Mouse (Mus musculus) E14TG2a.4 (cell line): ENCODE data around the gene Polr2h.
A peak's percentile ranks its signal among the peaks of the same experiment; 100 is the strongest.

Source experiments
- H3K27me3 ChIP-seq: 2 replicates; pipeline ENCODE4 v1.6.1; 2014; ENCODE audit warnings: low read length, control low read depth; ENCODE audit not compliant: insufficient read depth
- H3K36me3 ChIP-seq: 2 replicates; pipeline ENCODE4 v1.6.1; 2014; ENCODE audit warnings: low read length, control low read depth; ENCODE audit not compliant: insufficient read depth
- H3K4me1 ChIP-seq: replicated peaks from 2 replicates; pipeline ENCODE4 v1.6.1; 2014; ENCODE audit warnings: low read depth, low read length, control low read depth
- H3K4me3 ChIP-seq: replicated peaks from 2 replicates; pipeline ENCODE4 v1.5.1; 2014; ENCODE audit warnings: mild to moderate bottlenecking, low read length
- H3K9me3 ChIP-seq: 2 replicates; pipeline ENCODE4 v1.6.1; 2014; ENCODE audit warnings: low read length, control low read depth
- CTCF ChIP-seq: conservative IDR thresholded peaks from 2 replicates; pipeline ENCODE4 v1.5.1; 2014; ENCODE audit warnings: low read length
- NANOG ChIP-seq: IDR thresholded peaks from 2 replicates; pipeline ENCODE4 v1.6.1; 2014; ENCODE audit warnings: borderline replicate concordance, low read length, mixed read lengths
- POU5F1 ChIP-seq: IDR thresholded peaks from 2 replicates; pipeline ENCODE4 v1.6.1; 2014; ENCODE audit warnings: low read length, borderline replicate concordance

The Polr2h gene

DNA sequence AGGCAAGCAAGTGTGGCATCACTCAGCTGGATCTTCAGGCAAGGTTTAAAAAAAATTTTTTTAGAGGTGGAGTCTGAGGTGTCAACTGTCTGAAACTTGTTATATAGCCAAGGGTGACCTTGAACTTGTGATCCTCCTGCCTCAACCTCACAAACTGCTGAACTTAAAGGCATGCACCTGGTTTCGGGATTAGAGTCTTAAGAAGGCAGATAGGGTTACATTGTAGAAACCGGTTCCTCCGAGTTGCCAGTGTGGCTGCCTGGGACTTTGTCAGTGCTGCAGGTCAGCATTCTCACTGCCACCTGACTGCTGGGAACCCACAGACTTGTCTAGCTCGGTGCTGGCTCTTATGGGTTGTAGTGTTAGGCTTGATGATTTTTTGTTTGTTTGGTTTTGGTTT, 5.8 kb downstream of the Polr2h start:
- TF ChIP-seq POU5F1 = no peak
- TF ChIP-seq NANOG = no peak
- TF ChIP-seq CTCF = no peak
- H3K9me3 ChIP-seq = no peaks in the 10 kb centered on the region
- no peak overlapping the region for H3K4me3 ChIP-seq
- peaks cover 58% of the 10 kb centered on the region for H3K36me3 ChIP-seq
- H3K27me3 ChIP-seq = no peaks in the 10 kb centered on the region
- H3K4me1 ChIP-seq = peaks cover 82% of the 10 kb centered on the region

DNA sequence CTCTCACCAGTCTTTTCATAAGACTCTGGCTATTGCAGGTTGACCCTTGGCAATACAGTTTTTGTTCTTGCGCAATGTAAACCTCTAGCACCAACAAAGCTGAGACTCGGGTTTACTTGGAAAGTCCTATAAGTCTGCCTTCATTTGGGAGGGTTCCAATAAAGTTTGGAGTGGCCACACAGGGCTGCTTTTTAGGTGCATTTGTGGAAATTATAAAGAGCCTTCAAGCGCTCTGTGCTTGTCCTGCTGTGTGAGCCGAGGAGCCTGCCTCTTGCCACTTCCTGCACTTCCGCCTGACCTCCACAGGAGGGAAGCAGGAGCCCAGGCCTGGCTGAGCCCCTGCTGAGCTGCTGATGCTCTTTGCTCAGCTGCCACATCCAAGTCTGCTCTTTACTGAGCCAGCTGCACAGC, 6.9 kb downstream of the Polr2h start:
- H3K4me3 ChIP-seq = peak overlapping the region; percentile 8; the same call in 1 of the 2 replicates

DNA sequence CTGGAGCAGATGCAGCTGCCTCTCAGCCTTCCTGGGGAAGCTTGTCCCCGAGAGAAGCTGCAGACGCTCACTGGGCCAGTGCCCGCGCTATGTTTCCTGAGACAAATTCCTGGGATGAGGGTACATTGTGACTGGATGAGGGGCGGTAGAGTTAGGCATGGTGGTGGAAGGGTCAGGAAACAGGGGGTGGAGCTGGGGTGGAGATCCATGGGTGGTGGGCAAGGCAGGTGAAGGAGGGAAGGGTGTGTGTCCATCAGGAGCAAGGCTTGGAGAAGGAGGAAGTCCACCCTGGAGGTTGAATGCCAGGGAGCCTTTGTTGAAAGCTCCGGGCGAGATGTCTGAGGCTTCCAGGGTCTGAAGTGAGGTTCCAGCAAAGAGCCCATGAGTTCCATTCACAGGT, 7.9 kb downstream of the Polr2h start:
- H3K27me3 ChIP-seq = no peaks in the 10 kb centered on the region
- peaks cover 87% of the 10 kb centered on the region for H3K4me1 ChIP-seq
- no peak for TF ChIP-seq CTCF
- TF ChIP-seq POU5F1 = no peak
- TF ChIP-seq NANOG = no peak
- H3K36me3 ChIP-seq = peaks cover 52% of the 10 kb centered on the region
- H3K4me3 ChIP-seq = no peak overlapping the region; the same call in 1 of the 2 replicates
- H3K9me3 ChIP-seq = no peaks in the 10 kb centered on the region

More for the DNA sequence above, 6.9 kb downstream of the Polr2h start:
- TF ChIP-seq CTCF (peak; percentile 49), POU5F1 (no peak), NANOG (peak; percentile 45; the same call in 1 of the 2 replicates)
- H3K27me3 ChIP-seq = no peaks in the 10 kb centered on the region
- peaks cover 62% of the 10 kb centered on the region for H3K36me3 ChIP-seq
- peaks cover 86% of the 10 kb centered on the region for H3K4me1 ChIP-seq
- H3K9me3 ChIP-seq = no peaks in the 10 kb centered on the region

DNA sequence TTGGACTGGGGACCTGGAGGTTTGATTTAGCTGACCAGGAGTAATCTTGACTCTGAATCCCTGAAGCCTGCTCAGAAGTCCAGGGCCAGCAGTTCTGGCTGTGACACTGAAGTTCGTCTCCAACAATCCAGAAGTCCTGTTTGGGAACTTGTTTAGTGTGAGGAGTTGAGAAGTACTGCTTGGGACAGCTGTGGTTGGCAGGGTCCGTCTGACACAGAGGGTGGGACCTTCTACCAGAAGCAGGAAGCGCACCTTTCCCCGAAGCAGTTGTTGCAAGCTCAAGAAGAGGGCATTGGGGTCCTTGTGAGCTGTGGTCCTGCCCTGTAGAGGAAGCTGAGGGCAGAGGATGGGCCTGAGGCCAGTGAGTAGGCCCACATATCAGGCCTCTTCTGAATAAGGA, 8.3 kb downstream of the Polr2h start:
- Histone ChIP-seq H3K27me3 (no peaks in the 10 kb centered on the region), H3K4me3 (no peak overlapping the region), H3K36me3 (peaks cover 48% of the 10 kb centered on the region), H3K4me1 (peaks cover 87% of the 10 kb centered on the region), H3K9me3 (no peaks in the 10 kb centered on the region)
- TF ChIP-seq POU5F1 (no peak), NANOG (no peak), CTCF (no peak)

DNA sequence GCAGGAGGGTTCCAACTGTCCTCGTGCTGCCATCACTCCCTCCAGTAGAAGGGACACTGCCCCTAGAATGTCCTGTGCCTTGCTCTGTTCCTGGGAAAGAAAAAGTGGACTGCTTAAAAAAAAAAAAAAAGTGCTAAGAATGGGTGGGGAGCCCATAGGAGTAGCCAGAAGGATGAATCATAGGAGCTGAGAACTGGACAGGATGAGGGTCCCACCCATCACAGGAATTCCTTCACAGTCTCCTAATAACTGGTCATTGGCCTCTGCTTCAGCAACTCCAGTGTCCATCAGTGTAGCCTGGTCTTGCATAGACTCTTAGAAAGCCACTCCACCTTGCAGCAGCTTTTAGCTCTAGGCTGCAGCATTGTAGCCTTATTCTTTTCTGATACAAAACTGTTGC, 8.9 kb downstream of the Polr2h start:
- TF ChIP-seq CTCF (no peak), POU5F1 (no peak), NANOG (no peak)

DNA sequence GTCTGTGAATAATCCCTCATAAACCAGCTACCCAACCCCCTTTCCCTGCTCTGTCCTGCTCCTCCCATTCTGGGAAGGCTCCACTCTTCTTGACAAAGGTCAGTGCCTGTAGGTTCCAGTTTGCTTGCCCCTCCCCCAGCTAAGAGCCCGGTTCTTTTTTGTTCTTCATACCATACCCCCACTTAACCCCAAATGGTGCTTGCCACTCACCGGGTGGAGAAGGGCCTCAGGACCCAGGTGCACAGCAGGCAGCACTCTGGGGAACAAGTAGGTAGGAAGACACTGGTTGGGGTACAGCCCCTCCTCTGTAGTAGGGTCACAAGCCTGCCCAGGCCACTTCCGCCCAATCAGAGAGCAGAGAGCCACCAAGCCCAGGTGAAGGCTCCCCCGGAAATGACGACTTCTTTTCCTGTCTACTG, 12.8 kb downstream of the Polr2h start:
- Histone ChIP-seq H3K4me1 (peaks cover 77% of the 10 kb centered on the region), H3K4me3 (peak overlapping the region; percentile 67), H3K27me3 (peaks cover 32% of the 10 kb centered on the region), H3K36me3 (peaks cover 26% of the 10 kb centered on the region), H3K9me3 (no peaks in the 10 kb centered on the region)
- TF ChIP-seq NANOG (no peak), CTCF (no peak), POU5F1 (no peak)

More for the DNA sequence above, 8.9 kb downstream of the Polr2h start:
- Histone ChIP-seq H3K9me3 (no peaks in the 10 kb centered on the region), H3K4me1 (peaks cover 86% of the 10 kb centered on the region), H3K27me3 (no peaks in the 10 kb centered on the region), H3K36me3 (peaks cover 42% of the 10 kb centered on the region), H3K4me3 (no peak overlapping the region)

DNA sequence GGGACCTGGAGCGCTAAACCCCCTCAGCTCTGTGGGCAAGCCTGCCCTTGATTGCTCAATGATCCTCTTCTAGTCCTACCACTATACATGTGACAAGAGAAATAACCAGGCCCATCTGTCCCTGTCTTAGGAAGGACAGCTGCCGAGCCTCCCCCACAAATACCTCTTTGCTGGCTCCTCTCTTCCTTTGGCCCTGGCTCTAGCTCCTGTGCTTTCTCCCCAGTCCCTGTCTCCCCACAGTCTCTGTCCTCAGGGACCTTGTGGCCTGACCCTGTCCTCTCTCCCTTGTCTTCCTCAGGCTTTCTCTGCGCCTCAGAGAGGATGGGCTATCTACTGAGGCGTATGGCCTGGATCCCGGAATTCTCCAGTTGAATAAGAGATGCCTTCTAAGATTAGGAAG, 14.2 kb downstream of the Polr2h start:
- peaks cover 46% of the 10 kb centered on the region for H3K27me3 ChIP-seq
- H3K4me1 ChIP-seq = peaks cover 63% of the 10 kb centered on the region
- peaks cover 7% of the 10 kb centered on the region for H3K9me3 ChIP-seq
- H3K36me3 ChIP-seq = peaks cover 17% of the 10 kb centered on the region
- TF ChIP-seq CTCF (no peak), NANOG (no peak)
- peak overlapping the region; percentile 43; the same call in 1 of the 2 replicates for H3K4me3 ChIP-seq

DNA sequence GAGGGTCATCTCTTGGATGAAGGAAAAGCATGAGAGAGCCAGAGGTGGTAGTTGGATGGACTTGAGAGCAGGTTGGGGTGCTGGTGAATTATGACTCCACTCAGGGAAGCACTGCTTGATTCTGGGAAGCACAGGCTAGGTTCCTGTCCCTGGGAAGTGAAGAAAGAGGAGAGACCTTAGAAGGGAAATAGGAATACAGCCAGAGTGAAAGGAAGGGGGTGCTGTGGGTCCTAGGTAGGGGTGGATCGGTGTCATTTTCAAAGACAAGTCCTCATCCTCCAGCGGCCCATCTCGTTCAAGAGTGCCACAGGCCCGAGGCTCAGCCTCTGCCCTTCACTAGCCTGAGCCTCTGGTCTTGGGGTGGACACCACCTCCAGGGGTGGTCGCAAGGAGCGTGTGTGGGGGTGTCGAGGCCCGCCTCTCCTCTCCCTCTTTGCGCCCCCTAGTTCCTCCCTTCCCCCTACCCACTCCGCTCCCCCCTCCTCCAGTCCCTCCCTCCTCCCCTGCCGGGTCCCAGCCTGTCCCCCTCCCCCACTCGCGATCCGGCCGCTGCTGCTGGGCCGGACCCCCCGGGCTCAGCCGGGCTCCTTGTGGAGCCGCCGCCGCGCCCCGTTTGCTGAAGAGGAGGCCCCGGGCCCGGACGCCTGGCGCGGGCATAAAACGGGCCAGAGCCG, 14.9 kb downstream of the Polr2h start:
- peaks cover 14% of the 10 kb centered on the region for H3K9me3 ChIP-seq
- peaks cover 62% of the 10 kb centered on the region for H3K4me1 ChIP-seq
- peak overlapping the region; percentile 85 for H3K4me3 ChIP-seq
- TF ChIP-seq CTCF (no peak), NANOG (no peak), POU5F1 (no peak)
- peaks cover 16% of the 10 kb centered on the region for H3K36me3 ChIP-seq
- H3K27me3 ChIP-seq = peaks cover 53% of the 10 kb centered on the region

DNA sequence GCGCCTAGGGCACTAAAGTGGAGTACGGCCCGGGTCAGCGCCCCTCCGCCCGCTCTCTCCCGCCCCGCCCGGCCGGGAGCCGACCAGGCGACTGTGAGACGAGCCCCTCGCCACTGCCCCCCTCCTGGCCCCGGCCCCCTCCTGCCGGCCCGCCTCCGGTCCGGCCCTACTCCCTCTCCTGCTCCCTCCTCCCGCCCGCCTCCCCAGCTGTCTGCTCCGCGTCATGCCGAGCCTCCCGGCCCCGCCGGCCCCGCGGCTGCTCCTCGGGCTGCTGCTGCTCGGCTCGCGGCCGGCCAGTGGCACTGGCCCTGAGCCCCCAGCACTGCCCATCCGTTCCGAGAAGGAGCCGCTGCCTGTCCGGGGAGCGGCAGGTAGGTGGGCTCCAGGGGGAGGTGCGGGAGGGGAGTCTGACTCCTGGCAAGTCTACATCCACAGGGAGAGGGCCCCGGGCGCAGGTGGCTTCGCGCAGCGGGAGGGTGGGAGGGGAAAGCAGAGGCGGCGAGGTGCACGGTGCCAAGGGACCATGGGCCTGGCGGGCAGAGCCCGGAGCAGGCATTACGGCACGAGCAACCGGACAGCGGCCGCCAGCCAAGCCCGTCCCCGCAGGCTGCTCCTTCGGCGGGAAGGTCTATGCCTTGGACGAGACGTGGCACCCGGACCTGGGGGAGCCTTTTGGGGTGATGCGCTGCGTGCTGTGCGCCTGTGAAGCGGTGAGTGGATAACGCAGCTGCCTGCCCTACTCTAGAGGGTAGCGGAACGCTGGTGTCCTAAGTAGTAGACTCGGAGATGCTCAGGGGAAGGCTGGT, 15.7 kb downstream of the Polr2h start, which contains the start of gene Chrd:
TSS of gene Chrd (plus strand) at position 203 of the 806 bp plus-strand sequence.
- peaks cover 60% of the 10 kb centered on the region for H3K27me3 ChIP-seq
- peaks cover 15% of the 10 kb centered on the region for H3K36me3 ChIP-seq
- TF ChIP-seq CTCF (no peak), POU5F1 (no peak), NANOG (no peak)
- peaks cover 14% of the 10 kb centered on the region for H3K9me3 ChIP-seq
- H3K4me1 ChIP-seq = peaks cover 62% of the 10 kb centered on the region
- peak within 1 kb of the TSS; percentile 85 for H3K4me3 ChIP-seq
